Mouse (Mus musculus): ENCODE measurements around the gene Zfp428.

Gene Zfp428

GRCm38 (mm10) chr7:24506838-24507725 lies at the start of gene Zfp428:
TSS of gene Zfp428 (plus strand) at chr7:24507006.
- peak; percentile 98 for DNase-seq (ENCODE audit: low read depth, low spot score)

- DNase-seq (ENCODE audit: low read depth, low spot score), result peak; percentile 75
Observed at GRCm38 (mm10) chr7:24457726-24458370, 49.0 kb upstream of the Zfp428 start.

GRCm38 (mm10) chr7:24459440-24459839 lies 47.4 kb upstream of the Zfp428 start:
- peak; percentile 88 for DNase-seq (ENCODE audit: low read depth, low spot score)

GRCm38 (mm10) chr7:24459843-24460242 lies 47.0 kb upstream of the Zfp428 start:
- DNase-seq (ENCODE audit: low read depth, low spot score), result peak; percentile 78

- peak; percentile 96 for DNase-seq (ENCODE audit: low read depth, low spot score)
Observed at GRCm38 (mm10) chr7:24461376-24462051, 45.3 kb upstream of the Zfp428 start.

GRCm38 (mm10) chr7:24462388-24463319 lies 44.2 kb upstream of the Zfp428 start, which contains the start of gene Plaur:
TSS of gene Plaur (plus strand) at chr7:24462484.
- peak; percentile 81 for DNase-seq (ENCODE audit: low read depth, low spot score)

- DNase-seq (ENCODE audit: low read depth, low spot score), result no peak
Observed at GRCm38 (mm10) chr7:24466835-24467234, 40.0 kb upstream of the Zfp428 start.

- DNase-seq (ENCODE audit: low read depth, low spot score), result no peak
Observed at GRCm38 (mm10) chr7:24467886-24468285, 38.9 kb upstream of the Zfp428 start.

GRCm38 (mm10) chr7:24469126-24469525 lies 37.7 kb upstream of the Zfp428 start:
- peak; percentile 86 for DNase-seq (ENCODE audit: low read depth, low spot score)

- DNase-seq (ENCODE audit: low read depth, low spot score), result peak; percentile 11
Observed at GRCm38 (mm10) chr7:24470356-24470755, 36.5 kb upstream of the Zfp428 start.

GRCm38 (mm10) chr7:24472442-24472841 lies 34.4 kb upstream of the Zfp428 start:
- DNase-seq (ENCODE audit: low read depth, low spot score), result no peak

- DNase-seq (ENCODE audit: low read depth, low spot score), result peak; percentile 77
Observed at GRCm38 (mm10) chr7:24472937-24473336, 33.9 kb upstream of the Zfp428 start.

GRCm38 (mm10) chr7:24473913-24474529 lies 32.8 kb upstream of the Zfp428 start:
- DNase-seq (ENCODE audit: low read depth, low spot score), result peak; percentile 76

GRCm38 (mm10) chr7:24474811-24475506 lies 31.8 kb upstream of the Zfp428 start:
- DNase-seq (ENCODE audit: low read depth, low spot score), result no peak

- no peak for DNase-seq (ENCODE audit: low read depth, low spot score)
Observed at GRCm38 (mm10) chr7:24476338-24476737, 30.5 kb upstream of the Zfp428 start.

GRCm38 (mm10) chr7:24476856-24477255 lies 29.9 kb upstream of the Zfp428 start:
- no peak for DNase-seq (ENCODE audit: low read depth, low spot score)

- no peak for DNase-seq (ENCODE audit: low read depth, low spot score)
Observed at GRCm38 (mm10) chr7:24478911-24479310, 27.9 kb upstream of the Zfp428 start.

- DNase-seq (ENCODE audit: low read depth, low spot score), result no peak
Observed at GRCm38 (mm10) chr7:24479685-24480084, 27.1 kb upstream of the Zfp428 start.

- DNase-seq (ENCODE audit: low read depth, low spot score), result no peak
Observed at GRCm38 (mm10) chr7:24480121-24480941, 26.5 kb upstream of the Zfp428 start.

Measured in R1 (cell line).